Mouse (Mus musculus) intestine, embryonic 15.5 days (tissue): ENCODE measurements around the gene Ccdc9. TPM values are rescaled to one million over a fixed set of nuclear protein-coding genes. Genes with fewer than 3 reads are reported as not detected.
A peak's percentile ranks its signal among the peaks of the same experiment; 100 is the strongest.
"Not testable (repeated sequence)": the region's sequence is repeated elsewhere in the genome, so short reads cannot be mapped to it uniquely, and the experiment has no call there.

Source experiments
- ATAC-seq: fragments of 200-750 bp; cut with Nextera tagmentation; 2 replicates; pipeline ENCODE4 v1.8.0; 2017; ENCODE audit warnings: moderate TSS enrichment, moderate library complexity
- H3K27ac ChIP-seq: fragments of 300-500 bp; sonication (generic); 2 replicates; pipeline ENCODE4 v1.5.1; 2015; ENCODE audit warnings: mild to moderate bottlenecking, inconsistent platforms
- H3K27me3 ChIP-seq: fragments of 300-500 bp; sonication (generic); replicated peaks from 2 replicates; pipeline ENCODE4 v1.6.1; 2015; ENCODE audit warnings: inconsistent platforms
- H3K36me3 ChIP-seq: fragments of 300-500 bp; sonication (generic); 2 replicates; pipeline ENCODE4 v1.6.1; 2015; ENCODE audit warnings: inconsistent platforms
- H3K4me1 ChIP-seq: fragments of 300-500 bp; sonication (generic); replicated peaks from 2 replicates; pipeline ENCODE4 v1.6.1; 2015; ENCODE audit warnings: inconsistent platforms
- H3K4me2 ChIP-seq: fragments of 300-500 bp; sonication (generic); replicated peaks from 2 replicates; pipeline ENCODE4 v1.6.1; 2015; ENCODE audit warnings: mild to moderate bottlenecking, inconsistent platforms
- H3K4me3 ChIP-seq: fragments of 300-500 bp; sonication (generic); replicated peaks from 2 replicates; pipeline ENCODE4 v1.5.1; 2015; ENCODE audit warnings: inconsistent platforms
- H3K9ac ChIP-seq: fragments of 300-500 bp; sonication (generic); 2 replicates; pipeline ENCODE4 v1.6.1; 2015; ENCODE audit warnings: inconsistent platforms
- H3K9me3 ChIP-seq: fragments of 300-500 bp; sonication (generic); 2 replicates; pipeline ENCODE4 v1.6.1; 2016; ENCODE audit warnings: inconsistent platforms
- WGBS: fragments of 180-500 bp; shearing (Covaris S2); methylation state at CpG from one replicate; pipeline ENCODE4 v1.1.7; 2015; 5-methylcytosine and 5-hydroxymethylcytosine counted together
- polyA plus RNA-seq: library from polyadenylated mRNA; unstranded; fragments of >200 nt; fragmentation: Nextera tagmentation; extraction: Ambion mirVana; gene quantifications from 2 replicates; pipeline ENCODE4 v1.2.1, GENCODE M21; 2015

The Ccdc9 gene
- polyA plus RNA-seq, 1 experiment from 2014 or later: 23.3 TPM

DNA sequence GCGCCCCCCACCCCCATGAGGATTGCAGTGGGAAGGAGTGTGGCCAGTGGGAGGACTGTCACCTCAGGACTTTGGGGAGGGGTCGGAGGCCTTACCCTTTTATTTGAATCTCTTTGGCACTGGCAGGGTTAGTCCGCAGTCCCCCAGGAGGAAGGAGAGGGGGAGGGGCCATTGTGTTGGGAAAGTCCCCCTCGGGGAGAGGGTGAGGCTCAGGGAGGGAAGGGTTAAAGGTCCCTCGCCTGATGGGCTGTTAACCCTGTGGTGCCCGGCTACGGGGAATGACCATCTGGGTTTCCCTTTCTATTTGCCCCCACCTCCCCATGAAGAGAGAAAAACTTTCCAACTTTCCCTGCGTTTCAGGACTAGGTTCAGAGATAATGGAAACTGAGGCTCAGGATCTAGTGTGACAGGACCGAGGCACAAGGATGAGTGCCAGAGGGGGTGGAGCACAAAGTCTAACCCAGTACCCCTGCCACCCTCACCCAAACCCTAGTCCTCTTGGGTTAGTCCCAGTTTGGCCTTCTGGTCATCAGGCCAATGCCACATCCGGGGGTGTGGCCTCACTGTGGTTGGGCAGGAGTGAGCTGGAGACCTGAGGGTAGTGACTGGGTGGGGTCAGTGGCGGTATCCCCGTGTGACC, 26.2 kb upstream of the Ccdc9 start:
- peaks cover 54% of the 10 kb centered on the region for H3K4me1 ChIP-seq
- peak overlapping the region; percentile 95 for H3K27ac ChIP-seq

DNA sequence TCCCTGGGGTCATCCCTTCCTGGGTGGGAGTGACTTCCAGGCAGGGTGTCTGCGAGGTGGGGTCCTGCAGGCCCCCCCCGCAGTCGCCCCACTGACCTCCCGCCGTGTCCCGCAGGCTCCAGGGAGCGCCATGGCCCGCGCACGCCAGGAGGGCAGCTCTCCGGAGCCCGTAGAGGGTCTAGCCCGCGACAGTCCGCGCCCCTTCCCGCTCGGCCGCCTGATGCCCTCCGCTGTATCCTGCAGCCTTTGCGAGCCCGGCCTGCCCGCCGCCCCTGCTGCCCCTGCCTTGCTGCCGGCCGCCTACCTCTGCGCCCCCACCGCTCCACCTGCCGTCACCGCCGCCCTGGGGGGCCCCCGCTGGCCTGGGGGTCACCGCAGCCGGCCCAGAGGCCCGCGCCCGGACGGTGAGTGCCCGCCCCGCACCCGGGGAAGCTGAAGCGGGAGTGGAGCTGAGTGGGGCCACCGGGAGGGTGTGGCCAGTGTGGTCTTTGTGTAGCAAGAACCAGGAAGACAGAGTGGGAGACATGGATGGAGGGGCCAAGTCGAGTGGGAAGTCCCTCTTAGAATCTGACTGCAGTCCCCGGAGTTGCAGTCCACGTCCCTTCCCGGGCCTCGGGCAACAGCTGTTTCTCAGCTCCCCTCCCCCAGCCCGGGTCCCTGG, 25.5 kb upstream of the Ccdc9 start:
- Histone ChIP-seq H3K9me3 (no peaks in the 10 kb centered on the region), H3K27me3 (no peaks in the 10 kb centered on the region), H3K27ac (peak overlapping the region; percentile 95), H3K4me3 (peak overlapping the region; percentile 63), H3K4me2 (peak overlapping the region; percentile 99), H3K4me1 (peaks cover 54% of the 10 kb centered on the region), H3K36me3 (no peaks in the 10 kb centered on the region), H3K9ac (peak overlapping the region; percentile 82)
- under 1% methylated on average over 49 of the region's 49 CpGs for WGBS
- ATAC-seq: peak; percentile 24

More for the DNA sequence above, 26.2 kb upstream of the Ccdc9 start:
- H3K36me3 ChIP-seq: no peaks in the 10 kb centered on the region
- WGBS: under 1% methylated on average over 12 of the region's 12 CpGs
- ATAC-seq: peak; percentile 48
- peak overlapping the region; percentile 99 for H3K4me2 ChIP-seq
- no peaks in the 10 kb centered on the region for H3K9me3 ChIP-seq
- peak overlapping the region; percentile 63 for H3K4me3 ChIP-seq
- peak overlapping the region; percentile 82 for H3K9ac ChIP-seq
- H3K27me3 ChIP-seq: no peaks in the 10 kb centered on the region

DNA sequence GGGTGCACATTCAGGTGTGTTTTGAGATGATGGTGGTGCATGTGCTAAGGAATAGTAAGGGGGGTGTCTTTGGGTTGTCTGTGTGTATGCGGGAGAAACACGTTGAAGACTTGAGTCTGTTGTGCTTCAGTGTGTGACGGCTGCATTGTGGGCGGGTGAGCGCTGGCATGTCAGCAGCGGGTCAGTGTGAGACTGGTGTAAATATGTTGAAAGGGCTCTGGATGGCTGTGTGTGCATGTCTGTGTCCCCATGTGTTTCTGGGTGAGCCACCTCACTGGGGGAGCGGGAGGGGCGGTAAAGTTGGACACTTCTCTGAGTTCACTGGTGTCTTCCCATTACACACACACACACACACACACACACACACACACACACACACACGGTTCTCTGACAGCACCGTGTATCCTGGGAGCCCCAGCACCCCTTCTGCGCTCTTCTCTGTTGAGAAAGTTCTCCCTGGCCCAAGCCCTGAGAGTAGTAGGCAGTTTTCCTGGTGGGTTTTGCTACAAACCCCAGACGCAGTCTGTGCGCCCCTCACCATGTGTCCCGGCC, 24.9 kb upstream of the Ccdc9 start:
- ATAC-seq: no peak
- peaks cover 54% of the 10 kb centered on the region for H3K4me1 ChIP-seq

DNA sequence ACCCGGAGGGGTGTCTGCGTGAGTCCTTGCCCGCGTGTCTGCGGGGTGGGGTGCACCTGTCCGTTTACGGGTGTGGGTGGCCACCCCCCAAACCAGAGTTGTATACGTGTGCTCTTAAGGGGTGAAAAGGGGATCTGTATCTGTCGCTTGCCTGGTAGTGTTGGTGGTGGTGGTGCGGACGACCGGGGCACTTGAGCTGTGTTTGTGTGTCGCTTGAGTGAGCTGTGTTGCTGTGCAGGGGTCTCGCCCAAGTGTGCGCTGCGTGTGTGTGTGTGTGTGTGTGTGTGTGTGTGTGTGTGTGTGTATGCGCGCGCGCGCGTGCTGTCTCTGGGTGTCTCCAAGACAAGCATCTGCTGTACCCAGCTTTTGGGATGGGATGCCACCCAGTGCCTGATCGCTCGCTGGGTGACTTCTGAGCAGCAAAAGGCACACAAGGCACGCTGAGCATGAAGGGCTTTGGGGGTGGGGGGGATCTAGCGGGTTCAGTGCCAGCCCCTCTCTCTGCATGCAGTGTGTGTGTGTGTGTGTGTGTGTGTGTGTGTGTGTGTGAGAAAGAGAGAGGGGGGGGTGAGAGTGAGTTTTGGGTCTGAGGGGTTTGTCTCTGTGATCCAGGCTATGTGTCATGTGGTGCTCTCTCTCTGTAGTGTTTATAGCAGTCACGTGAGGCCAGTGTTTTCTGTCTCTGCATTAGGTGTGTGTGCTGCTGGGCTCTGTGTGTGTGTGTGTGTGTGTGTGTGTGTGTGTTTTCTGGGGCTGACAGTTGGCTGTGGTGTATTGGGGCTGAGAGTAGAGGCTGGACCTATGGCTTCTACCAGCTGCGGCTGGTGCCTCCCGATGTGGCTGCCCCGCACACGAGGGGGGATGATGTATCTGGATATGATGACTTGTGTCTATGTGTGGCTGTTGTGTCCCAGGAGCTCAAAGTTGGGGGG, 24.2 kb upstream of the Ccdc9 start:
- Histone ChIP-seq H3K27ac (peak overlapping the region; percentile 95), H3K4me3 (peak overlapping the region; percentile 63), H3K27me3 (no peaks in the 10 kb centered on the region), H3K36me3 (no peaks in the 10 kb centered on the region), H3K4me1 (peaks cover 54% of the 10 kb centered on the region), H3K9me3 (no peaks in the 10 kb centered on the region), H3K4me2 (peak overlapping the region; percentile 99), H3K9ac (peak overlapping the region; percentile 62)
- WGBS: 2% methylated on average over 31 of the region's 31 CpGs
- peak; percentile 10; the same call in 1 of the 2 replicates for ATAC-seq

More for the DNA sequence above, 24.9 kb upstream of the Ccdc9 start:
- Histone ChIP-seq H3K4me2 (peak overlapping the region; percentile 99), H3K27me3 (no peaks in the 10 kb centered on the region), H3K9me3 (no peaks in the 10 kb centered on the region), H3K9ac (peak overlapping the region; percentile 82), H3K27ac (peak overlapping the region; percentile 95), H3K36me3 (no peaks in the 10 kb centered on the region), H3K4me3 (peak overlapping the region; percentile 63)
- 1% methylated on average over 14 of the region's 14 CpGs for WGBS

DNA sequence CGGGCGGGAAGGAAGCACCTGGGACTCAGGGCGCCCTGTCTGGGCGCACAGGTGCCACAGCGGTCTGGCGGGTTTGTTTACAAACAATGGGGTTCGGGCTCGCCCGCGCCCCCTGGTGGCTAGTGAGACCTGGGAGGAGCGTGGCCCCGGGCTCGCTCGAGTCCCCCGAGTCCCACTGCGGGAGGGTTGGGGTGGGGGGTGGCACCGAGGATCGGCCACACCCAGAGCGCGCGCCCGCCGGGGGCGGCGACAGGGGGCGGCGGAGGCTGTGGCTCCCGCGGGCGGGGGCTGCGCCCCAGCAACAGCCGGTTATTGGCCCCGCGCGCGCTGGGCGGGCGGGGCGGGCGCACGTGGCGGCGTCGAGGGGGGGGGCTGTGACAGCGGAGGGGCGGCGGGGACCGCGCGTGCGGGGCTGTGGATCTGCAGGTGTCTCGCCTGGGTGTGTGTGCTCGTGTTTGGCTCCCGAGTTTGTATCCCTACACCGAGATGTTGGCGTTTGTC, 23.5 kb upstream of the Ccdc9 start:
- peak overlapping the region; percentile 66 for H3K27ac ChIP-seq
- H3K36me3 ChIP-seq: no peaks in the 10 kb centered on the region
- peak overlapping the region; percentile 62 for H3K9ac ChIP-seq
- ATAC-seq: peak; percentile 17
- H3K27me3 ChIP-seq: no peaks in the 10 kb centered on the region
- no peaks in the 10 kb centered on the region for H3K9me3 ChIP-seq
- peaks cover 54% of the 10 kb centered on the region for H3K4me1 ChIP-seq
- WGBS: 0% methylated on average over 28 of the region's 56 CpGs
- H3K4me2 ChIP-seq: peak overlapping the region; percentile 99
- peak overlapping the region; percentile 63 for H3K4me3 ChIP-seq

DNA sequence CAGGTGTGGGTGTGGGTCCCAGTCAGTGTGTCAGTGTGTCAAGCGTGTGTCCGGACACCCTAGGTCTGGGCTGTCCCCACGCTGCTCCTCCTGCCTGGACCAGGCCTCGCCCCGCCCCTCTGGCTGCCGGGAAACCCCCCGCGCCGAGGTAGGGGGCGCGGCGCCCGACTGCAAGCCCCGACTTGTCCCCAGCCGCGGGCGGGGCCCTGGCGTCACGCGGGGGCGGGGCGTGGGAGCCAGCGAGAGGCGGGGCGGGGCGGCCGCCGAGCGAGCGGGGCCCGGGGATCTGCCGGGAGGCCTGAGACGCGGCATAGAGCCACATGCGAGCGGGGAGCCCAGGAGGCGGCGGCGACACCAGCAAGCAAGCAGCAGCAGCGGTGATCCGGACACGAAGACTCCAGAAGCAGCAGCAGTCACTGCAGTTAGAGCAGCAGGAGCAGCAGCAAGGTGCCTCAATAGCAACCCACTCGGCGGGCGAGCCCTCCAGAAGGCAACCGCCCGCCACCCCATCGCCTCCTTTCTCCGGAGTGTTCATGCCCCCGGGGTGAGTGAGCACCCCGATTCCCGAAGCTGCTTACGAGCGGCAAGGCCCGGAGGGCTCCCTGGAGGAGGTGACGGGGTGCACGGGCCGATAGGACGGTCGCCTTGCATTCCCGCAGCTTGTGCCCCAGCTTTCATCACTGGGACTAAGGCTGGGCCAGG, 22.9 kb upstream of the Ccdc9 start:
- Histone ChIP-seq H3K27me3 (no peaks in the 10 kb centered on the region), H3K36me3 (no peaks in the 10 kb centered on the region), H3K4me1 (peaks cover 53% of the 10 kb centered on the region), H3K27ac (peak overlapping the region; percentile 66), H3K4me3 (peak overlapping the region; percentile 63), H3K4me2 (peak overlapping the region; percentile 99), H3K9ac (peak overlapping the region; percentile 62), H3K9me3 (no peaks in the 10 kb centered on the region)
- WGBS: under 1% methylated on average over 61 of the region's 61 CpGs
- ATAC-seq: peak; percentile 41

DNA sequence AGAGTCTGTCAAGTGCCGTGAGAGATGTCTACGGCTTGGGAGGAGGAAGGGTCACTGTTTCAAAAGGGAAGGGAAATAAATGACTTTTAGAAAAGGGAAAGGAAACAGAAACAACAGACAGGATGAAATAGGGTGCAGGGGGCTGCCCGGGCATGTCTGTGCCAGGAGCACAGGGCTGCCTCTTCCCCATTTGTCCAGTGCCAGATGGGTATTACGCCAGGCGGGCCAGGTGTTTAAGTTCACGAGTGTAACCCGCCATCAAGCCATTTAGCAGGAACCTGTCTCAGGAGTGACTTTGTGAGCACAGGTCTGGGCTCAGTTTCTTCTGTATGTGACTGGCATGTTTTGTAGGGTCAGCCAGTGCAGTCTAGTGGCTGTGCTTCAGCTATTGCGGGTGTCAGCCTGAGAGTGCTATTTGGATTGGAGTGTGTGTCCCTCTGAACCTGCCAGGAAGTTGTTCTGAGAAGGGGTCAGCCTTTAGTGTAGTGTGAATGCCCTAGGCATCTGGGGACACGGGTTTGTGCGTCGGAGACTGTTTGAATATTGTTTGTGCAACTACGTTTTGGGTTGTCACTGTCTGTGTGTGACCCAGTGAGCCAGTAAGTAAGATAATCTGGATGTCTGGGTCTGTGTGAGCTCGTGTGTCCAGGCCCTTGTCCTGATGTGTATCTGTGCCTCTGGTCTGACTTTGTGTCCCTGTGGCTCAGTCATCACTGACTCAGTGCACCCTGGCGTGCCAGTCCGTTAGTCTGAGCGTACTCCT, 22.1 kb upstream of the Ccdc9 start:
- Histone ChIP-seq H3K9me3 (no peaks in the 10 kb centered on the region), H3K4me2 (peak overlapping the region; percentile 99), H3K27me3 (no peaks in the 10 kb centered on the region), H3K27ac (peak overlapping the region; percentile 56; the same call in 1 of the 2 replicates), H3K4me1 (peaks cover 48% of the 10 kb centered on the region), H3K4me3 (peak overlapping the region; percentile 63), H3K36me3 (no peaks in the 10 kb centered on the region), H3K9ac (peak overlapping the region; percentile 62)
- WGBS: 40% methylated on average over 16 of the region's 16 CpGs
- no peak for ATAC-seq

DNA sequence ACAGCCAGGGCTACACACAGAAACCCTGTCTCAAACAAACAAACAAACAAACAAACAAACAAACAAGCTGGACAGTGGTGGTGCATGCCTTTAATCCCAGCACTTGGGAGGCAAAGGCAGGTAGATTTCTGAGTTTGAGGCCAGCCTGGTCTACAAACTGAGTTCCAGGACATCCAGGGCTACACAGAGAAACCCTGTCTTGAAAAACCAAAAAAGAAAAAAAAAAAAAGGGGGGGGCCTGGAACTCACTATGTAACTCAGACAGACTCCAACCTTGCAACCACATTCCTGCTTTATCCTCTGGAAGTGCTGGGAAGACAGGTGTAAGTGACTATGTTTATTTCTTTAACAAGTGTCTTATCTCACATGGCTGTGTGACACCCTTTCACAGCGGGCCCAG, 21.5 kb upstream of the Ccdc9 start, which contains the start of gene Bbc3:
Gene Bbc3, plus strand, starts transcription at position 301 of the 400 bp plus-strand sequence.
- ATAC-seq, H3K27me3 ChIP-seq, H3K36me3 ChIP-seq, H3K9me3 ChIP-seq: not testable (repeated sequence)
- peak within 1 kb of the TSS; percentile 99 for H3K4me2 ChIP-seq
- peak within 1 kb of the TSS; percentile 56; the same call in 1 of the 2 replicates for H3K27ac ChIP-seq
- WGBS: 40% methylated on average over 1 of the region's 1 CpGs
- peak within 1 kb of the TSS; percentile 63 for H3K4me3 ChIP-seq
- peak within 1 kb of the TSS; percentile 62 for H3K9ac ChIP-seq
- H3K4me1 ChIP-seq: peaks cover 42% of the 10 kb centered on the region

DNA sequence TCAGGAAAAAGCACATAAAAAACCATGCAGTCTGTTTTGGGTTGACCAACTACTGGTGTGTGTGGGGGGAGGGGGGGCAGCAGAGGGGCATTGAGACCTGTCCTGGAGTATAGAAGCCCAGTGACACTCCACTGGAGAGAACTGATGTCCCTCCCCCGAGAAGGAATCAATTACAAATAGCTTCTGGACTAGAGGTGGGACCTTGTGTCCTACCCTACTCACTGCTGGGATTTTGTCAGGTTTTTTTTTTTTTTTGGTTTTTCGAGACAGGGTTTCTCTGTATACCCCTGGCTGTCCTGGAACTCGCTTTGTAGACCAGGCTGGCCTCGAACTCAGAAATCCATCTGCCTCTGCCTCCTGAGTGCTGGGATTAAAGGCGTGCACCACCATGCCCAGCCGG, 20.5 kb upstream of the Ccdc9 start:
- not testable (repeated sequence) for H3K27me3 ChIP-seq, H3K9me3 ChIP-seq, H3K4me3 ChIP-seq, ATAC-seq, H3K27ac ChIP-seq, H3K9ac ChIP-seq, H3K36me3 ChIP-seq, H3K4me2 ChIP-seq
- WGBS: 73% methylated on average over 6 of the region's 6 CpGs
- H3K4me1 ChIP-seq: peaks cover 35% of the 10 kb centered on the region

DNA sequence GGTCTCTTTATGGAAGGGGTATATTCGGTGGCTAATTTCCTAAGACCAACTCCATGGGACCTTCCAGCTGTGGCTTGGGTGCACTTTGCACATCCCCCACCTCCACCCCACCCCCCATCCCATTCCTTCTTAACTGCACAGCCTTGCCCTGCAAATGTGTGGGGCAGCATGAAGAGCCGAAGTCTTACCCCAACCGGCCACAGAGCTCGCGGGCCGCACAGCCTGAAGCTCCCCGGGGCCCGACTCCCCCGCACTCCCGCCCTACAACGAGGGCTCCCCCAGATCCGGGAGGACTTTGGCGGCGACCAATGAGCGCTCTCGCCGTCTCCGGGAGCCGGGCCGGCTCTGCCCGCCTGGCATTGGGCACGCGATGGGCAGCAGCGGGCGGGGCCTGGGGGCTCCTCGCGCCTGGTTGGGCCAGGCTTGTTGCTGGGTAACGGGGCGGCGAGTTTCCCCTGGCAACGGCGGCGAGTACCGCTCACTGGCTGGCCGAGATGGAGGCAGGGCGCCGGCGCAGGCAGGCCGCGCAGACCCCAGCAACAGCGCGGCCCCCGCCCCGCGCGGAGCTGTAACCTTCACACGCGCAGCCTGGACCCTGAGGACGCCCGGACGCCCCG, 12.9 kb upstream of the Ccdc9 start:
- H3K36me3 ChIP-seq: no peaks in the 10 kb centered on the region
- H3K9me3 ChIP-seq: no peaks in the 10 kb centered on the region
- H3K27me3 ChIP-seq: no peaks in the 10 kb centered on the region
- ATAC-seq: peak; percentile 60
- WGBS: 3% methylated on average over 52 of the region's 52 CpGs
- peak overlapping the region; percentile 51 for H3K9ac ChIP-seq
- no peak overlapping the region; the same call in 1 of the 2 replicates for H3K27ac ChIP-seq
- H3K4me2 ChIP-seq: peak overlapping the region; percentile 92
- peaks cover 26% of the 10 kb centered on the region for H3K4me1 ChIP-seq
- H3K4me3 ChIP-seq: peak overlapping the region; percentile 42
